Mouse (Mus musculus): ENCODE measurements around the gene Ttc12.

- no peak for TF ChIP-seq CTCF (IDR thresholded peaks at IDR 0.05; ENCODE audit: low read depth)
- TF ChIP-seq EP300 (IDR thresholded peaks at IDR 0.05; ENCODE audit: low read depth): no peak
These were observed 35.5 kb downstream of the Ttc12 start for GRCm38 (mm10) chr9:49450491-49450890.

All from liver, embryonic 14.5 days (tissue).